Mouse (Mus musculus): ENCODE data around the gene Ndufs2. TPM values are rescaled to one million over a fixed set of nuclear protein-coding genes. Genes with fewer than 3 reads are reported as not detected.
A peak's percentile ranks its signal among the peaks of the same experiment; 100 is the strongest.

The Ndufs2 gene
- 244 and 260 TPM in 2 replicates for polyA plus RNA-seq (2014; fragmentation: Nextera tagmentation; extraction: Ambion mirVana)

DNA sequence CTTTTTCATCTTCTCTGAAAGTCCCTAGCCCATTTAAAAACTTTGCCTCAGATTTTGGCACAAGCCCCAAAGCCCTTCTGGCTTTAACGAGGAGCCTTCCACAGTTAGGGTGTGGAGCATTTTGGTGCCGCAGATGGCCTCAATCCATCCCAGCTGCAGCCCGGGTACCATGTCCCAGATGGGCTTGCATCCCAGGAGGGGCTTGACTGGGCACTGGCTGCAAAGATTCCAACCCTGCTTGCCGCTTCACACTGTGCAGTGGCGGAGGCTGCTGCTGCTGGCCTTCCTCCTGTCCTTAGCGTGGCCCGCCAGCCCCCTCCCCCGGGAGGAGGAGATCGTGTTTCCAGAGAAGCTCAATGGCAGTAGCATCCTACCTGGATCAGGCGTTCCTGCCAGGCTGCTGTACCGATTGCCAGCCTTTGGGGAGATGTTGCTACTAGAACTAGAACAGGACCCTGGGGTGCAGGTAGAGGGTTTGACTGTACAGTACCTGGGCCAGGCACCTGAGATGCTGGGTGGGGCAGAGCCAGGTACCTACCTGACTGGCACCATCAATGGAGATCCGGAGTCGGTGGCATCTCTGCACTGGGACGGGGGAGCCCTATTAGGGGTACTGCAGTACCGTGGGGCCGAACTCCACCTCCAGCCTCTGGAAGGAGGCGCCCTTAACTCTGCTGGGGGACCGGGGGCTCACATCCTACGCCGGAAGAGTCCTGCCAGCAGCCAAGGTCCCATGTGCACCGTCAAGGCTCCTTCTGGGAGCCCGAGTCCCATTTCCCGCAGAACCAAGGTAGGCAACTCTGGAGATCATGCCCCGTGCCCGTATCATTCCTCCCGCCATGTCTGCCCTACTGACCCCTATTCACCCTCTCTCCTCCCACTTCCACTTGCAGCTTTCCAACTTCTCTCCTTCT is at the start of gene Ndufs2:
Gene Ndufs2, minus strand, starts transcription at position 709 of the 914 bp plus-strand sequence.
- Histone ChIP-seq H3K4me1 (ENCODE audit: control insufficient read depth, insufficient read depth, low read length) (peaks cover 36% of the 10 kb centered on the region), H3K9me3 (replicated peaks; ENCODE audit: control insufficient read depth, low read length) (no peaks in the 10 kb centered on the region), H3K27me3 (replicated peaks; ENCODE audit: control insufficient read depth, insufficient read depth, low read length) (no peaks in the 10 kb centered on the region), H3K36me3 (ENCODE audit: control insufficient read depth, insufficient read depth, low read length) (no peaks in the 10 kb centered on the region), H3K4me3 (ENCODE audit: low read depth, low read length) (peak within 1 kb of the TSS; percentile 21), H3K4me2 (ENCODE audit: low read length) (peak within 1 kb of the TSS; percentile 52), H3K27ac (ENCODE audit: low read depth, low read length) (peak within 1 kb of the TSS; percentile 76), H3K9ac (ENCODE audit: low read length) (peak within 1 kb of the TSS; percentile 55)
- ATAC-seq (peak; percentile 43), DNase-seq (ENCODE audit: low spot score) (peak; percentile 83)
- 16% methylated on average over 26 of the region's 26 CpGs for WGBS

DNA sequence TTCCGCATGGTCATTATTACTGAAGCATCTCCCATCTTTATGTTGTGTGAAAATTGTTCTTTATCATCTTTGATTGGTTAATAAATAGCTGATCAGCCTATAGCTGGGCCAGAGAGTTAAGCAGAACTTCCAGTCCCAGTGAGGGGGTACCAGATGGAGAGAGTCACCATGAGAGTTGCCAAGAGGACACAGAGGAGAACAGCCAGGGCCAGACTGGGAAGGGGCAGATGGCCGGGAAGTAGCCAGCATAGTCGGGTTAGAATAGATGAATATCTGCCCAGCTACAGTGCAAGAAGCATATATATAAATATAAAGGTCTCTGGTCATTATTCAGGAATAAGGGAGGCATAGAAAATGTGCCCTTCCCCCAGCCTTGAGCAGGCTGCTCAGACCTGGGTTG is 47.0 kb upstream of the Ndufs2 start:
- DNase-seq (ENCODE audit: low spot score) (no peak), ATAC-seq (no peak)
- Histone ChIP-seq H3K4me3 (ENCODE audit: low read depth, low read length) (no peak overlapping the region), H3K9me3 (replicated peaks; ENCODE audit: control insufficient read depth, low read length) (no peaks in the 10 kb centered on the region), H3K27ac (ENCODE audit: low read depth, low read length) (no peak overlapping the region), H3K36me3 (ENCODE audit: control insufficient read depth, insufficient read depth, low read length) (no peaks in the 10 kb centered on the region), H3K9ac (ENCODE audit: low read length) (no peak overlapping the region), H3K4me2 (ENCODE audit: low read length) (no peak overlapping the region), H3K27me3 (replicated peaks; ENCODE audit: control insufficient read depth, insufficient read depth, low read length) (0 out of 2 replicates have a peak, but pooled peaks cover 3% of the 10 kb centered on the region), H3K4me1 (ENCODE audit: control insufficient read depth, insufficient read depth, low read length) (peaks cover 7% of the 10 kb centered on the region; the same call in 1 of the 2 replicates)
- 63% methylated on average over 3 of the region's 3 CpGs for WGBS

- Histone ChIP-seq H3K9ac (ENCODE audit: low read length) (peak overlapping the region; percentile 89), H3K4me3 (ENCODE audit: low read depth, low read length) (peak overlapping the region; percentile 78), H3K9me3 (replicated peaks; ENCODE audit: control insufficient read depth, low read length) (no peaks in the 10 kb centered on the region), H3K27me3 (replicated peaks; ENCODE audit: control insufficient read depth, insufficient read depth, low read length) (0 out of 2 replicates have a peak, but pooled peaks cover 3% of the 10 kb centered on the region), H3K4me2 (ENCODE audit: low read length) (peak overlapping the region; percentile 62), H3K4me1 (ENCODE audit: control insufficient read depth, insufficient read depth, low read length) (peaks cover 8% of the 10 kb centered on the region; the same call in 1 of the 2 replicates), H3K27ac (ENCODE audit: low read depth, low read length) (peak overlapping the region; percentile 91), H3K36me3 (ENCODE audit: control insufficient read depth, insufficient read depth, low read length) (no peaks in the 10 kb centered on the region; the same call in 1 of the 2 replicates)
- DNase-seq (ENCODE audit: low spot score) (no peak), ATAC-seq (no peak; the same call in 1 of the 2 replicates)
- WGBS: 17% methylated on average over 3 of the region's 3 CpGs
Measured at GRCm38 (mm10) chr1:171295063-171295402, 43.8 kb upstream of the Ndufs2 start.

DNA sequence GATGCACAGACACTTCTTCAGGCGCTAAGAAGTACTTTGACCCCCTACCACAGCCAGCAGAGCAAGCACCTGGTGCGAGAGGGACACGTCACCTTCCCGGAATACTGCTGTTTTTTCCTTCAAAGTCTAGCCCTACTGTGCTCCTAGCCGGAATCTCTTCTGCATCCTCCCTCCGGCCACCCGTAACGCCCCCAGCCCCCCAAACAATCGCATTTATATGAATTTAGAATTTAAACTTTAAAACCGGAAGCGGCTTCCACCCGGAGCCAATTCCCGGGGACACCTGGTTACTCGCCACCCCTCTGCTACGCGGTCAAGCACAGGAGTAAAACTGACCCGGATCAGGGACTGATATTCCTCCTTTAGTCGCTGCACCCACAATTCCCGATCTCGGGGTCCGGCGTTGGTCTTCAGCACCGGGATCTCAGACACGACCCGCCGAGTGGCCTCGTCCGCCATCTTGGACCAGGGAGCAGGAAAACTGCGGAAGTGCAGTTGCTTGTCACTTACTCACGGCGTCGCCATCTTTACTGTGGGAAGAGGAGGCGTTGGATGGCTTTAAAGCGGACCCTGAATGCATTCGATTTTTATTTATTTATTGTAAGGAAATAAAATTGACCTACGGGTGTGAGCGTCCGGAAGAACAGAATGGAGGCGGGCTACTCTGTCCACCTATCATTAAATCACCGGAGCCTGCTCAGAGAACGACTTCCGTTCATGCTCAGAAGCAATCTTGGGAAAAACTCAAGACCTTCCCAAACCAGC is 43.3 kb upstream of the Ndufs2 start, which contains the start of gene Ufc1:
Gene Ufc1, minus strand, starts transcription at position 727 of the 765 bp plus-strand sequence.
- DNase-seq (ENCODE audit: low spot score): peak; percentile 93
- Histone ChIP-seq H3K4me1 (ENCODE audit: control insufficient read depth, insufficient read depth, low read length) (peaks cover 8% of the 10 kb centered on the region; the same call in 1 of the 2 replicates), H3K27ac (ENCODE audit: low read depth, low read length) (peak within 1 kb of the TSS; percentile 91), H3K27me3 (replicated peaks; ENCODE audit: control insufficient read depth, insufficient read depth, low read length) (0 out of 2 replicates have a peak, but pooled peaks cover 3% of the 10 kb centered on the region), H3K36me3 (ENCODE audit: control insufficient read depth, insufficient read depth, low read length) (peaks cover 5% of the 10 kb centered on the region), H3K4me3 (ENCODE audit: low read depth, low read length) (peak within 1 kb of the TSS; percentile 78), H3K9ac (ENCODE audit: low read length) (peak within 1 kb of the TSS; percentile 89), H3K4me2 (ENCODE audit: low read length) (peak within 1 kb of the TSS; percentile 62), H3K9me3 (replicated peaks; ENCODE audit: control insufficient read depth, low read length) (no peaks in the 10 kb centered on the region)
- peak; percentile 90 for ATAC-seq
- whole genome bisulfite sequencing: under 1% methylated on average over 42 of the region's 42 CpGs

- Histone ChIP-seq H3K27me3 (replicated peaks; ENCODE audit: control insufficient read depth, insufficient read depth, low read length) (0 out of 2 replicates have a peak, but pooled peaks cover 3% of the 10 kb centered on the region), H3K4me3 (ENCODE audit: low read depth, low read length) (peak overlapping the region; percentile 78), H3K36me3 (ENCODE audit: control insufficient read depth, insufficient read depth, low read length) (peaks cover 10% of the 10 kb centered on the region), H3K9ac (ENCODE audit: low read length) (peak overlapping the region; percentile 89), H3K27ac (ENCODE audit: low read depth, low read length) (peak overlapping the region; percentile 91; the same call in 1 of the 2 replicates), H3K9me3 (replicated peaks; ENCODE audit: control insufficient read depth, low read length) (no peaks in the 10 kb centered on the region), H3K4me2 (ENCODE audit: low read length) (peak overlapping the region; percentile 62), H3K4me1 (ENCODE audit: control insufficient read depth, insufficient read depth, low read length) (peaks cover 8% of the 10 kb centered on the region; the same call in 1 of the 2 replicates)
- ATAC-seq (no peak), DNase-seq (ENCODE audit: low spot score) (no peak)
- WGBS: 51% methylated on average over 5 of the region's 5 CpGs
Measured at GRCm38 (mm10) chr1:171293906-171294297, 42.7 kb upstream of the Ndufs2 start.

GRCm38 (mm10) chr1:171293351-171293750 is 42.2 kb upstream of the Ndufs2 start:
- 88% methylated on average over 3 of the region's 3 CpGs for WGBS
- H3K4me3 ChIP-seq (ENCODE audit: low read depth, low read length): peak overlapping the region; percentile 78; the same call in 1 of the 2 replicates
- DNase-seq (ENCODE audit: low spot score) (no peak), ATAC-seq (no peak)
- H3K4me2 ChIP-seq (ENCODE audit: low read length): peak overlapping the region; percentile 62
- H3K9ac ChIP-seq (ENCODE audit: low read length): peak overlapping the region; percentile 89; the same call in 1 of the 2 replicates
- H3K27ac ChIP-seq (ENCODE audit: low read depth, low read length): no peak overlapping the region
- H3K9me3 ChIP-seq (replicated peaks; ENCODE audit: control insufficient read depth, low read length): no peaks in the 10 kb centered on the region
- H3K27me3 ChIP-seq (replicated peaks; ENCODE audit: control insufficient read depth, insufficient read depth, low read length): 0 out of 2 replicates have a peak, but pooled peaks cover 3% of the 10 kb centered on the region
- H3K36me3 ChIP-seq (ENCODE audit: control insufficient read depth, insufficient read depth, low read length): peaks cover 16% of the 10 kb centered on the region
- H3K4me1 ChIP-seq (ENCODE audit: control insufficient read depth, insufficient read depth, low read length): peaks cover 8% of the 10 kb centered on the region; the same call in 1 of the 2 replicates

- Histone ChIP-seq H3K9ac (ENCODE audit: low read length) (no peak overlapping the region), H3K4me3 (ENCODE audit: low read depth, low read length) (no peak overlapping the region), H3K27me3 (replicated peaks; ENCODE audit: control insufficient read depth, insufficient read depth, low read length) (no peaks in the 10 kb centered on the region), H3K4me2 (ENCODE audit: low read length) (peak overlapping the region; percentile 72), H3K27ac (ENCODE audit: low read depth, low read length) (no peak overlapping the region), H3K4me1 (ENCODE audit: control insufficient read depth, insufficient read depth, low read length) (peaks cover 11% of the 10 kb centered on the region), H3K9me3 (replicated peaks; ENCODE audit: control insufficient read depth, low read length) (no peaks in the 10 kb centered on the region), H3K36me3 (ENCODE audit: control insufficient read depth, insufficient read depth, low read length) (peaks cover 51% of the 10 kb centered on the region)
- ATAC-seq: no peak
- DNase-seq (ENCODE audit: low spot score): no peak
- WGBS: 66% methylated on average over 4 of the region's 4 CpGs
Measured at GRCm38 (mm10) chr1:171288328-171288727, 37.1 kb upstream of the Ndufs2 start.
